Comparison of ENCODE assay signal across 9 mouse cellular contexts in genomic region chr5:150611697-150612096, GRCm38 (mm10). TPM values are rescaled to one million over a fixed set of nuclear protein-coding genes. Genes with fewer than 3 reads are reported as not detected.
DNase-seq lines count a peak whose midpoint lies in the region; ATAC-seq and TF ChIP-seq lines count a peak whose summit lies in the region.
"Had no signal": no experiment of that assay in that cellular context is flagged by ENCODE, and none has a peak within 500 bp of the region (broad histone marks: within the 10 kb centered on the region; RNA-seq: fewer than 3 reads in every experiment).

No protein-coding gene starts in this region.

- peak; percentile 79 for DNase-seq in 3T3-L1 (ENCODE audit: low read depth, low spot score)
- DNase-seq in layer of hippocampus, postnatal 10 days (ENCODE audit: low spot score in 2 of 2) = no peak
- DNase-seq in embryo, embryonic 10.5 days (ENCODE audit: low spot score) = no peak
- DNase-seq: cerebellum, adult 9-10 months had no signal

- no peak overlapping the region for H3K27ac ChIP-seq in heart, embryonic 12.5 days (ENCODE audit: poor library complexity, severe bottlenecking)
- no peak overlapping the region for H3K27ac ChIP-seq in heart, embryonic 11.5 days (ENCODE audit: low read depth, low read length)
- H3K27ac ChIP-seq in bone marrow macrophage, adult 2 months (ENCODE audit: insufficient read depth, low read depth, low read length) = no peak overlapping the region
- H3K27ac ChIP-seq in forebrain, embryonic 15.5 days (replicated peaks) = no peak overlapping the region

- H3K4me2 ChIP-seq in heart, embryonic 12.5 days = 0 out of 2 replicates have a peak overlapping the region, but pooled peaks have one; percentile 19
- no peak overlapping the region for H3K4me2 ChIP-seq in heart, embryonic 11.5 days
- no peak overlapping the region for H3K4me2 ChIP-seq in forebrain, embryonic 15.5 days (replicated peaks)

- 0 out of 2 replicates have a peak, but pooled peaks have one; percentile 39 for ATAC-seq in heart, embryonic 12.5 days (ENCODE audit: insufficient number of reproducible peaks, low FRiP score)
- no peak; the same call in 1 of the 2 replicates for ATAC-seq in heart, embryonic 11.5 days (replicated peaks; ENCODE audit: insufficient number of reproducible peaks, low FRiP score, low TSS enrichment)
- ATAC-seq in megakaryocyte-erythroid progenitor cell, adult 5-6 weeks (replicated peaks; ENCODE audit: low FRiP score, low TSS enrichment, poor library complexity, severe bottlenecking) = 0 out of 2 replicates have a peak, but pooled peaks have one; percentile 15
- ATAC-seq in forebrain, embryonic 15.5 days (replicated peaks) = no peak

- H3K36me3 ChIP-seq in heart, embryonic 12.5 days = peaks cover 22% of the 10 kb centered on the region
- no peaks in the 10 kb centered on the region; the same call in 1 of the 2 replicates for H3K36me3 ChIP-seq in heart, embryonic 11.5 days (ENCODE audit: control insufficient read depth, insufficient read depth, low read length)
- H3K36me3 ChIP-seq in forebrain, embryonic 15.5 days = peaks cover 12% of the 10 kb centered on the region; the same call in 1 of the 2 replicates

- no peaks in the 10 kb centered on the region for H3K27me3 ChIP-seq in heart, embryonic 12.5 days (replicated peaks)
- H3K27me3 ChIP-seq in heart, embryonic 11.5 days (ENCODE audit: control insufficient read depth, insufficient read depth, low read length) = no peaks in the 10 kb centered on the region
- no peaks in the 10 kb centered on the region for H3K27me3 ChIP-seq in forebrain, embryonic 15.5 days

- no peak for TF ChIP-seq POLR2A in bone marrow macrophage, adult 2 months (IDR thresholded peaks at IDR 0.05; ENCODE audit: borderline replicate concordance, low read depth, low read length)

- WGBS in heart, embryonic 12.5 days = 59% methylated on average over 12 of the region's 12 CpGs
- 55% methylated on average over 12 of the region's 12 CpGs for WGBS in heart, embryonic 11.5 days (ENCODE audit: insufficient replicate concordance)
- WGBS in forebrain, embryonic 15.5 days = 87% methylated on average over 12 of the region's 12 CpGs

- no peaks in the 10 kb centered on the region for H3K4me1 ChIP-seq in heart, embryonic 12.5 days (replicated peaks)
- no peaks in the 10 kb centered on the region for H3K4me1 ChIP-seq in heart, embryonic 11.5 days (ENCODE audit: control insufficient read depth, insufficient read depth, low read length)
- H3K4me1 ChIP-seq in bone marrow macrophage, adult 2 months (ENCODE audit: control insufficient read depth, insufficient read depth, low read length) = peaks cover 15% of the 10 kb centered on the region
- no peaks in the 10 kb centered on the region for H3K4me1 ChIP-seq in forebrain, embryonic 15.5 days

- H3K4me3 ChIP-seq in heart, embryonic 12.5 days = no peak overlapping the region
- H3K4me3 ChIP-seq in heart, embryonic 11.5 days (ENCODE audit: low read depth, low read length) = no peak overlapping the region
- H3K4me3 ChIP-seq in bone marrow macrophage, adult 2 months (ENCODE audit: insufficient read depth, low read length) = peak overlapping the region; percentile 28; the same call in 1 of the 2 replicates
- no peak overlapping the region for H3K4me3 ChIP-seq in forebrain, embryonic 15.5 days

- no peak for TF ChIP-seq CTCF in bone marrow macrophage, adult 2 months (IDR thresholded peaks at IDR 0.05; ENCODE audit: low read depth, low read length)

- H3K9me3 ChIP-seq in heart, embryonic 12.5 days (replicated peaks) = no peaks in the 10 kb centered on the region
- H3K9me3 ChIP-seq in heart, embryonic 11.5 days (replicated peaks; ENCODE audit: control insufficient read depth, low read length) = no peaks in the 10 kb centered on the region
- no peaks in the 10 kb centered on the region for H3K9me3 ChIP-seq in forebrain, embryonic 15.5 days

- H3K9ac ChIP-seq in heart, embryonic 12.5 days = no peak overlapping the region
- no peak overlapping the region for H3K9ac ChIP-seq in heart, embryonic 11.5 days (ENCODE audit: low read depth, low read length)
- H3K9ac ChIP-seq in forebrain, embryonic 15.5 days (replicated peaks) = no peak overlapping the region

RNA-seq across cellular contexts. Expression of gene N4bp2l1, which starts 14.7 kb away (rescaled TPM):
- 2.7 and 2.8 TPM in 2 replicates for polyA plus RNA-seq in heart, embryonic 12.5 days (2016; fragmentation: Nextera tagmentation; extraction: Ambion mirVana)
- polyA plus RNA-seq in heart, embryonic 11.5 days (2014; fragmentation: Nextera tagmentation; extraction: Ambion mirVana) = 3.0 and 3.2 TPM in 2 replicates
- 112 and 121 TPM in 2 replicates for polyA plus RNA-seq in bone marrow macrophage, adult 2 months (2012; ENCODE audit: insufficient read depth, insufficient read length, missing spikeins)
- total RNA-seq in megakaryocyte-erythroid progenitor cell, adult 5-6 weeks (2014; fragmentation: Nextera tagmentation) = 24.2 and 28.8 TPM in 2 replicates
- 16.4 and 23.7 TPM in 2 replicates for total RNA-seq in megakaryocyte-erythroid progenitor cell, adult 5-6 weeks (2017)
- polyA plus RNA-seq in forebrain, embryonic 15.5 days (2015; fragmentation: Nextera tagmentation; extraction: Ambion mirVana) = 8.3 and 9.4 TPM in 2 replicates
- total RNA-seq in layer of hippocampus, postnatal 10 days (2021) = 10 to 100 TPM; 29.2 to 34.1 TPM

RNA-seq across cellular contexts. Expression of gene N4bp2l2, which starts 54.3 kb away (rescaled TPM):
- polyA plus RNA-seq in heart, embryonic 12.5 days (2016; fragmentation: Nextera tagmentation; extraction: Ambion mirVana) = 38.0 and 42.2 TPM in 2 replicates
- 45.2 and 49.9 TPM in 2 replicates for polyA plus RNA-seq in heart, embryonic 11.5 days (2014; fragmentation: Nextera tagmentation; extraction: Ambion mirVana)
- 65.9 and 67.2 TPM in 2 replicates for polyA plus RNA-seq in bone marrow macrophage, adult 2 months (2012; ENCODE audit: insufficient read depth, insufficient read length, missing spikeins)
- total RNA-seq in megakaryocyte-erythroid progenitor cell, adult 5-6 weeks (2014; fragmentation: Nextera tagmentation) = 63.6 and 87.5 TPM in 2 replicates
- total RNA-seq in megakaryocyte-erythroid progenitor cell, adult 5-6 weeks (2017) = 108 and 134 TPM in 2 replicates
- 26.6 and 30.2 TPM in 2 replicates for polyA plus RNA-seq in forebrain, embryonic 15.5 days (2015; fragmentation: Nextera tagmentation; extraction: Ambion mirVana)
- total RNA-seq in layer of hippocampus, postnatal 10 days (2021) = 10 to 100 TPM; 72.9 to 77.5 TPM

Comparison
In these comparisons a context has a peak if more than half of its experiments do, and no peak if none do; other contexts are left out.
1. ATAC-seq: peak in heart, embryonic 12.5 days (single experiment) and megakaryocyte-erythroid progenitor cell, adult 5-6 weeks (single experiment); none in heart, embryonic 11.5 days (single experiment) and forebrain, embryonic 15.5 days (single experiment).
2. RNA of gene N4bp2l1, which starts 14.7 kb away (polyA plus RNA-seq): 112 to 121 TPM in bone marrow macrophage, adult 2 months; 8.3 to 9.4 TPM in forebrain, embryonic 15.5 days, 3.0 to 3.2 TPM in heart, embryonic 11.5 days and 2.7 to 2.8 TPM in heart, embryonic 12.5 days; every median in the first group is over 10 times any median in the second.